Mouse (Mus musculus): ENCODE measurements around the gene Serpinb6c.
A peak's percentile ranks its signal among the peaks of the same experiment; 100 is the strongest.

GRCm38 (mm10) chr13:33935465-33936181, 30.1 kb upstream of the Serpinb6c start:
- TF ChIP-seq POLR2A (IDR thresholded peaks at IDR 0.05; ENCODE audit: control insufficient read depth, low read depth, low read length) (peak; percentile 76), CTCF (IDR thresholded peaks at IDR 0.05; ENCODE audit: control insufficient read depth, insufficient read depth, insufficient replicate concordance, low read depth, low read length) (no peak)
